Mouse (Mus musculus) fibroblast of lung, adult 2 months (primary cell): ENCODE data around the gene Stfa3.
"Not testable (repeated sequence)": the region's sequence is repeated elsewhere in the genome, so short reads cannot be mapped to it uniquely, and the experiment has no call there.

Experiments used
- DNase-seq: peaks from one replicate; pipeline ENCODE4 v3.0.0-alpha.2; 2011; ENCODE audit warnings: low read depth

Stfa3 gene

GRCm38 (mm10) chr16:36455342-36455802, at the start of gene Stfa3:
Gene Stfa3 (minus strand): TSS chr16:36455392.
- no peak for DNase-seq

- DNase-seq, result no peak
These were observed 47.1 kb upstream of the Stfa3 start for GRCm38 (mm10) chr16:36502286-36502685.

- DNase-seq, result no peak
These were observed 37.2 kb upstream of the Stfa3 start for GRCm38 (mm10) chr16:36492420-36492819.

- DNase-seq, result no peak
These were observed 21.7 kb upstream of the Stfa3 start for GRCm38 (mm10) chr16:36476866-36477265.

GRCm38 (mm10) chr16:36475530-36475929, 20.3 kb upstream of the Stfa3 start:
- no peak for DNase-seq

- DNase-seq, result no peak
These were observed 19.7 kb upstream of the Stfa3 start for GRCm38 (mm10) chr16:36474849-36475248.

- no peak for DNase-seq
These were observed 18.3 kb upstream of the Stfa3 start for GRCm38 (mm10) chr16:36473217-36474216.

- no peak for DNase-seq
These were observed 16.0 kb upstream of the Stfa3 start for GRCm38 (mm10) chr16:36471066-36471633.

GRCm38 (mm10) chr16:36469955-36470478, 14.8 kb upstream of the Stfa3 start:
- DNase-seq, result no peak

GRCm38 (mm10) chr16:36469367-36469766, 14.2 kb upstream of the Stfa3 start:
- no peak for DNase-seq

- no peak for DNase-seq
These were observed 13.7 kb upstream of the Stfa3 start for GRCm38 (mm10) chr16:36468862-36469261.

GRCm38 (mm10) chr16:36467936-36468335, 12.7 kb upstream of the Stfa3 start:
- DNase-seq, result no peak

- DNase-seq, result no peak
These were observed 10.2 kb upstream of the Stfa3 start for GRCm38 (mm10) chr16:36465436-36465835.

GRCm38 (mm10) chr16:36464076-36464475, 8.9 kb upstream of the Stfa3 start:
- DNase-seq, result no peak

- no peak for DNase-seq
These were observed 5.2 kb upstream of the Stfa3 start for GRCm38 (mm10) chr16:36460426-36460825.

- not testable (repeated sequence) for DNase-seq
These were observed 34.2 kb downstream of the Stfa3 start for GRCm38 (mm10) chr16:36420979-36421378.

- no peak for DNase-seq
These were observed 46.8 kb downstream of the Stfa3 start, which contains the start of gene Stfa2 for GRCm38 (mm10) chr16:36408357-36408756. Gene Stfa2 (minus strand): TSS chr16:36408457.
